Mouse (Mus musculus): ENCODE data around the gene Mrm1. TPM values are rescaled to one million over a fixed set of nuclear protein-coding genes. Genes with fewer than 3 reads are reported as not detected.
"Not testable (repeated sequence)": the region's sequence is repeated elsewhere in the genome, so short reads cannot be mapped to it uniquely, and the experiment has no call there.

The Mrm1 gene
- 12.9 and 17.3 TPM in 2 replicates for polyA plus RNA-seq (2016; fragmentation: Nextera tagmentation; extraction: Ambion mirVana)

- H3K4me2 ChIP-seq, result peak within 1 kb of the TSS; percentile 90
- H3K27me3 ChIP-seq (replicated peaks), result peaks cover 14% of the 10 kb centered on the region
- peaks cover 23% of the 10 kb centered on the region for H3K4me1 ChIP-seq (replicated peaks)
- H3K27ac ChIP-seq (ENCODE audit: poor library complexity, severe bottlenecking), result peak within 1 kb of the TSS; percentile 81
- peak; percentile 80 for ATAC-seq (ENCODE audit: insufficient number of reproducible peaks, low FRiP score)
- peaks cover 14% of the 10 kb centered on the region; the same call in 1 of the 2 replicates for H3K36me3 ChIP-seq
- H3K9ac ChIP-seq, result peak within 1 kb of the TSS; percentile 79
- no peaks in the 10 kb centered on the region for H3K9me3 ChIP-seq (replicated peaks)
- H3K4me3 ChIP-seq, result peak within 1 kb of the TSS; percentile 63
- under 1% methylated on average over 55 of the region's 55 CpGs for WGBS
These were observed at the start of gene Mrm1 for GRCm38 (mm10) chr11:84818961-84819692. Gene Mrm1 (minus strand): TSS chr11:84819515.

DNA sequence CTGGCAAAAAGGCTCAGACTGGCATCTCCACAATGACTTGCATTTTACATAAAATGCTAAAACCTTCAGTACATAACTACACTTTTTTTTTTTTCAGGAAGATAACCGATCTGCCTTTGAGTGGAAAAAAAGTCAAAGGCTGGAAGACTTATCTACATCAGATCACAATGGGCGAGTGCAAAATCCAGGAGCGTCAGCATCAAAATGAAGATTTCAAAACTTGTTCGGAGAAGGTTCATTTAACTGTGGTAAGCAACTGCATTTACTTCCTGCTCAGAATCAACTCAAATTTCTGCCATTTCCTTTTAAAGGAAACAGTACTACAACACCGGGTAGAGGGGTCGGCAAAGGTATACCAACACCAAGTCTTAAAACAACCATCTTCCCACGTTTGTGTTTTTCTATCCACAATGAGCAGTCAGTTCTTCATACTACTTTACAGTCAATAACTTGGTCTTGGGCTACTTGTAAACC, 49.5 kb upstream of the Mrm1 start:
- peaks cover 1% of the 10 kb centered on the region; the same call in 1 of the 2 replicates for H3K36me3 ChIP-seq
- 8% methylated on average over 7 of the region's 7 CpGs for WGBS
- H3K4me3 ChIP-seq, result peak overlapping the region; percentile 100
- peak overlapping the region; percentile 100 for H3K9ac ChIP-seq
- H3K4me1 ChIP-seq (replicated peaks), result peaks cover 11% of the 10 kb centered on the region
- H3K27me3 ChIP-seq (replicated peaks), result no peaks in the 10 kb centered on the region
- H3K9me3 ChIP-seq (replicated peaks), result no peaks in the 10 kb centered on the region
- no peak for ATAC-seq (ENCODE audit: insufficient number of reproducible peaks, low FRiP score)
- peak overlapping the region; percentile 97 for H3K27ac ChIP-seq (ENCODE audit: poor library complexity, severe bottlenecking)
- peak overlapping the region; percentile 88 for H3K4me2 ChIP-seq

- Histone ChIP-seq H3K9ac (no peak overlapping the region), H3K9me3 (replicated peaks) (no peaks in the 10 kb centered on the region), H3K4me3 (no peak overlapping the region), H3K27ac (ENCODE audit: poor library complexity, severe bottlenecking) (no peak overlapping the region), H3K27me3 (replicated peaks) (no peaks in the 10 kb centered on the region), H3K36me3 (peaks cover 5% of the 10 kb centered on the region), H3K4me1 (replicated peaks) (peaks cover 11% of the 10 kb centered on the region), H3K4me2 (peak overlapping the region; percentile 40; the same call in 1 of the 2 replicates)
- WGBS, result 90% methylated on average over 2 of the region's 2 CpGs
- no peak for ATAC-seq (ENCODE audit: insufficient number of reproducible peaks, low FRiP score)
These were observed 48.3 kb upstream of the Mrm1 start for GRCm38 (mm10) chr11:84867586-84867985.

DNA sequence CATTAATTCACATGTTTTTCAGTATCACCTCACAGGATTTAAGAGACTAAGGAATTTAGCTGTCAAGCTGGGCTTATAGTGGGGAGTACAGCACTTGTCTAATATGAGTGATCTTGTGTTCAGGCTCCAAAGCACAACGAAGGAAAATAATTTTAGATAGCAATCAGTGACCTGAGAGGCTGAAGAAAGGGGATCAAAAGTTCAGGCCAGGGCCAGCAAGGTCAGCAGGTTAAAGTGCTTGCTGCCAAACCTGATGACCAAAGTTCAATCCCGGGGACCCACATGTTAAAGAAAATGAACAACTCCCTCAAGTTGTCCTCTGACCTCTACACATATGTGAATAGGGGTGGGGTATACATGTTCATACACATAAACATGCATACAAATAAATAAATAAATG, 46.0 kb upstream of the Mrm1 start:
- no peak overlapping the region for H3K4me3 ChIP-seq
- peaks cover 18% of the 10 kb centered on the region for H3K36me3 ChIP-seq
- no peaks in the 10 kb centered on the region for H3K27me3 ChIP-seq (replicated peaks)
- no peak overlapping the region for H3K9ac ChIP-seq
- no peaks in the 10 kb centered on the region for H3K9me3 ChIP-seq (replicated peaks)
- WGBS, result 58% methylated on average over 2 of the region's 2 CpGs
- H3K27ac ChIP-seq (ENCODE audit: poor library complexity, severe bottlenecking), result no peak overlapping the region
- no peak for ATAC-seq (ENCODE audit: insufficient number of reproducible peaks, low FRiP score)
- H3K4me2 ChIP-seq, result no peak overlapping the region
- peaks cover 11% of the 10 kb centered on the region for H3K4me1 ChIP-seq (replicated peaks)

DNA sequence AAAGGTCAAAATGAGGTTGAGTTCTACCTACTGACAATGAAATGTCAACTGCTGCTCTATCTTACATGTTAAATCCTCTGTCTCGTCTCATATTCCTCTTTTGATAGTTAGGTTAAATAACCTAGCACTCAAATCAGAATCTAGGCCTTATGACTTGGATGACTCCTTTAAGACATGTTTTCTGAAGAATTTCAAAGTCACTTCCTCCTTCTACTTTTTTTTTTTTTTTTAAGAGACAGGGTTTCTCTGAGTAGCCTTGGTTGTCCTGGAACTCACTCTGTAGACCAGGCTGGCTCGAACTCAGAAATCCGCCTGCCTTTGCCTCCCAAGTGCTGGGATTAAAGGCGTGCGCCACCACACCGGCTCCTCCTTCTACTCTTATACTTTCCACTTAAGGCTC, 36.0 kb upstream of the Mrm1 start:
- WGBS, result 94% methylated on average over 6 of the region's 6 CpGs
- H3K4me2 ChIP-seq, result no peak overlapping the region
- no peaks in the 10 kb centered on the region for H3K9me3 ChIP-seq (replicated peaks)
- no peaks in the 10 kb centered on the region for H3K27me3 ChIP-seq (replicated peaks)
- H3K9ac ChIP-seq, result no peak overlapping the region
- no peak overlapping the region for H3K4me3 ChIP-seq
- no peak for ATAC-seq (ENCODE audit: insufficient number of reproducible peaks, low FRiP score)
- H3K27ac ChIP-seq (ENCODE audit: poor library complexity, severe bottlenecking), result no peak overlapping the region
- H3K4me1 ChIP-seq (replicated peaks), result no peaks in the 10 kb centered on the region
- H3K36me3 ChIP-seq, result peaks cover 54% of the 10 kb centered on the region

- no peak overlapping the region for H3K4me2 ChIP-seq
- WGBS, result 85% methylated on average over 7 of the region's 7 CpGs
- no peak for ATAC-seq (ENCODE audit: insufficient number of reproducible peaks, low FRiP score)
- H3K9ac ChIP-seq, result no peak overlapping the region
- H3K4me1 ChIP-seq (replicated peaks), result no peaks in the 10 kb centered on the region
- no peak overlapping the region for H3K4me3 ChIP-seq
- H3K9me3 ChIP-seq (replicated peaks), result no peaks in the 10 kb centered on the region
- no peaks in the 10 kb centered on the region for H3K27me3 ChIP-seq (replicated peaks)
- H3K27ac ChIP-seq (ENCODE audit: poor library complexity, severe bottlenecking), result no peak overlapping the region
- peaks cover 64% of the 10 kb centered on the region for H3K36me3 ChIP-seq
These were observed 28.3 kb upstream of the Mrm1 start for GRCm38 (mm10) chr11:84847475-84848090.

- H3K4me2 ChIP-seq, result no peak overlapping the region
- H3K9me3 ChIP-seq (replicated peaks), result no peaks in the 10 kb centered on the region
- H3K4me3 ChIP-seq, result no peak overlapping the region
- WGBS, result 93% methylated on average over 15 of the region's 15 CpGs
- no peak overlapping the region for H3K9ac ChIP-seq
- ATAC-seq (ENCODE audit: insufficient number of reproducible peaks, low FRiP score), result no peak
- H3K4me1 ChIP-seq (replicated peaks), result no peaks in the 10 kb centered on the region
- H3K27ac ChIP-seq (ENCODE audit: poor library complexity, severe bottlenecking), result no peak overlapping the region
- no peaks in the 10 kb centered on the region for H3K27me3 ChIP-seq (replicated peaks)
- peaks cover 59% of the 10 kb centered on the region for H3K36me3 ChIP-seq
These were observed 27.6 kb upstream of the Mrm1 start for GRCm38 (mm10) chr11:84846741-84847474.

DNA sequence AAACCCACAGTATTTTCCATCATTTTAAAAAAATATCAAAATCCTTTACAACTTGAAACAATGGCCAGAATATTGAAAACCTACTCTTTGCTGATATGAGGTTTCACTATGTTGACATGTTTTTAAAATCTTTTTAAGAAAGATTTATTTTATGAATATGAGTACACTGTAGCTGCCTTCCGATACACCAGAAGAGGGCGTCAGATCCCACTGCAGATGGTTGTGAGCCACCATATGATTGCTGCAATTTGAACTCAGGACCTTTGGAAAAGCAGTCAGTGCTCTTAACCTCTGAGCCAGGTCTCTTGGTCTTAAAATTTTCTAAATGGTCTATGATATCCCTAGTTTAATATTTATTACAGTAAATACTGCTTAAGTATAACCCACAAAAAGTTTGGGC, 20.0 kb upstream of the Mrm1 start:
- WGBS, result 89% methylated on average over 2 of the region's 2 CpGs
- Histone ChIP-seq H3K4me3 (no peak overlapping the region), H3K27me3 (replicated peaks) (no peaks in the 10 kb centered on the region)

DNA sequence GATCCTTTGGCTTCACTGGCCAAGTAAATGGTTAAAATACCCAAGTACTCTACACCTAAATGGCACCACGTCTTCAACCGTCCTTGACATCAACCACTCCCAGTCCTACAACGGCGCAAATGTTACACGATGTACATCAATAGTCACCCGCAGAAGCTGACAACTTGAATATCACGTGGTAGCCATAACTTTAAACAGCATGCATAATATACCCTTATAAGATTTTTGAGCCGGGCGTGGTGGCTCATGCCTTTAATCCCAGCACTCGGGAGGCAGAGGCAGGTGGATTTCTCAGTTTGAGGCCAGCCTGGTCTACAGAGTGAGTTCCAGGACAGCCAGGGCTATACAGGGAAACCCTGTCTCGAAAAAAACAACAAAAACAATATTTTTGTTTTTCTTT, 10.2 kb upstream of the Mrm1 start:
- H3K9me3 ChIP-seq (replicated peaks); H3K27me3 ChIP-seq (replicated peaks); ATAC-seq (ENCODE audit: insufficient number of reproducible peaks, low FRiP score): not testable (repeated sequence)
- WGBS, result 73% methylated on average over 11 of the region's 11 CpGs
- peaks cover 32% of the 10 kb centered on the region for H3K4me1 ChIP-seq (replicated peaks)
- H3K9ac ChIP-seq, result peak overlapping the region; percentile 86
- H3K27ac ChIP-seq (ENCODE audit: poor library complexity, severe bottlenecking), result peak overlapping the region; percentile 85
- peak overlapping the region; percentile 89 for H3K4me3 ChIP-seq
- H3K4me2 ChIP-seq, result peak overlapping the region; percentile 84
- H3K36me3 ChIP-seq, result peaks cover 44% of the 10 kb centered on the region

More for the DNA sequence above, 20.0 kb upstream of the Mrm1 start:
- ATAC-seq (ENCODE audit: insufficient number of reproducible peaks, low FRiP score), result no peak
- H3K4me2 ChIP-seq, result no peak overlapping the region
- H3K27ac ChIP-seq (ENCODE audit: poor library complexity, severe bottlenecking), result no peak overlapping the region
- H3K9ac ChIP-seq, result no peak overlapping the region
- no peaks in the 10 kb centered on the region for H3K9me3 ChIP-seq (replicated peaks)
- H3K4me1 ChIP-seq (replicated peaks), result no peaks in the 10 kb centered on the region
- peaks cover 70% of the 10 kb centered on the region for H3K36me3 ChIP-seq

- Histone ChIP-seq H3K4me2 (peak within 1 kb of the TSS; percentile 84), H3K27ac (ENCODE audit: poor library complexity, severe bottlenecking) (peak within 1 kb of the TSS; percentile 85), H3K27me3 (replicated peaks) (0 out of 2 replicates have a peak, but pooled peaks cover 4% of the 10 kb centered on the region), H3K4me3 (peak within 1 kb of the TSS; percentile 89), H3K36me3 (peaks cover 38% of the 10 kb centered on the region), H3K9ac (peak within 1 kb of the TSS; percentile 86), H3K4me1 (replicated peaks) (peaks cover 39% of the 10 kb centered on the region), H3K9me3 (replicated peaks) (no peaks in the 10 kb centered on the region)
- WGBS, result under 1% methylated on average over 62 of the region's 62 CpGs
- ATAC-seq (ENCODE audit: insufficient number of reproducible peaks, low FRiP score), result peak; percentile 97
These were observed 9.4 kb upstream of the Mrm1 start, which contains the start of gene Dhrs11 for GRCm38 (mm10) chr11:84828516-84829399. Gene Dhrs11 (minus strand): TSS chr11:84828994.
